Mouse (Mus musculus) spleen, adult 2 months (tissue): ENCODE data around the gene Srgap1. TPM values are rescaled to one million over a fixed set of nuclear protein-coding genes. Genes with fewer than 3 reads are reported as not detected.

Source experiments
- DNase-seq, 2 experiments: peaks; one replicate each; pipeline versions ENCODE4 v3.0.0 to v3.0.0-alpha.2; 2012 to 2021; ENCODE audit warnings: low spot score in 2 of 2, low read depth in 1 of 2
- H3K27ac ChIP-seq: fragments of 200-500 bp; 2 replicates; pipeline ENCODE4 v1.5.1; 2012; ENCODE audit warnings: low read length, inconsistent platforms; ENCODE audit not compliant: insufficient read depth
- H3K27me3 ChIP-seq: fragments of 200-500 bp; 2 replicates; pipeline ENCODE4 v1.6.1; 2012; ENCODE audit warnings: mild to moderate bottlenecking, moderate library complexity, low read length, inconsistent platforms; ENCODE audit not compliant: control insufficient read depth, insufficient read depth
- H3K36me3 ChIP-seq: fragments of 200-500 bp; 2 replicates; pipeline ENCODE4 v1.6.1; 2012; ENCODE audit warnings: mild to moderate bottlenecking, low read length, inconsistent platforms; ENCODE audit not compliant: control insufficient read depth, insufficient read depth
- H3K4me1 ChIP-seq: fragments of 200-500 bp; 2 replicates; pipeline ENCODE4 v1.6.1; 2011; ENCODE audit warnings: inconsistent platforms; ENCODE audit not compliant: control insufficient read depth, insufficient read depth, insufficient read length
- H3K4me3 ChIP-seq: fragments of 200-500 bp; 2 replicates; pipeline ENCODE4 v1.5.1; 2011; ENCODE audit warnings: mild to moderate bottlenecking, inconsistent platforms; ENCODE audit not compliant: insufficient read depth, insufficient read length; ENCODE audit errors: extremely low read depth
- CTCF ChIP-seq: fragments of 200-500 bp; IDR thresholded peaks from 2 replicates; pipeline ENCODE4 v1.5.1; 2011; ENCODE audit warnings: mild to moderate bottlenecking, inconsistent platforms; ENCODE audit not compliant: insufficient read depth, insufficient read length, insufficient replicate concordance; ENCODE audit errors: extremely low read depth
- POLR2A ChIP-seq: fragments of 200-500 bp; IDR thresholded peaks from 2 replicates; pipeline ENCODE4 v1.6.1; 2011; ENCODE audit warnings: low read depth, low read length, inconsistent platforms
- WGBS: fragments of 180-500 bp; shearing (Covaris S2); methylation state at CpG from one replicate; pipeline ENCODE4 v1.1.7; 2018; 5-methylcytosine and 5-hydroxymethylcytosine counted together
- polyA plus RNA-seq: library from polyadenylated mRNA; depleted of rRNA; stranded (reverse); fragments of >200 nt; gene quantifications from 2 replicates; pipeline ENCODE4 v1.2.3, GENCODE M21; 2012

Gene Srgap1
- polyA plus RNA-seq, 1 experiment, result 0.58 TPM

GRCm38 (mm10) chr10:121807771-121808170, 239.3 kb downstream of the Srgap1 start:
- Histone ChIP-seq H3K4me3 (no peak overlapping the region), H3K27ac (no peak overlapping the region), H3K4me1 (no peaks in the 10 kb centered on the region), H3K36me3 (no peaks in the 10 kb centered on the region), H3K27me3 (no peaks in the 10 kb centered on the region)
- TF ChIP-seq CTCF, result no peak
- no peak for TF ChIP-seq POLR2A
- 91% methylated on average over 11 of the region's 11 CpGs for WGBS
- DNase-seq, result no peak

- WGBS, result 85% methylated on average over 11 of the region's 11 CpGs
- no peak for DNase-seq
- no peak for TF ChIP-seq POLR2A
- no peak for TF ChIP-seq CTCF
- Histone ChIP-seq H3K27me3 (no peaks in the 10 kb centered on the region), H3K27ac (no peak overlapping the region), H3K4me1 (no peaks in the 10 kb centered on the region), H3K4me3 (no peak overlapping the region), H3K36me3 (no peaks in the 10 kb centered on the region)
These were observed 240.3 kb downstream of the Srgap1 start for GRCm38 (mm10) chr10:121806806-121807205.

GRCm38 (mm10) chr10:121805933-121806341, 241.2 kb downstream of the Srgap1 start:
- TF ChIP-seq POLR2A (no peak), CTCF (no peak)
- Histone ChIP-seq H3K36me3 (no peaks in the 10 kb centered on the region), H3K4me3 (no peak overlapping the region), H3K27ac (no peak overlapping the region), H3K27me3 (no peaks in the 10 kb centered on the region), H3K4me1 (no peaks in the 10 kb centered on the region)
- 85% methylated on average over 11 of the region's 11 CpGs for WGBS
- no peak for DNase-seq

- DNase-seq, result no peak
- Histone ChIP-seq H3K27ac (no peak overlapping the region), H3K4me1 (no peaks in the 10 kb centered on the region), H3K27me3 (no peaks in the 10 kb centered on the region), H3K4me3 (no peak overlapping the region), H3K36me3 (no peaks in the 10 kb centered on the region)
- WGBS, result 93% methylated on average over 13 of the region's 13 CpGs
- no peak for TF ChIP-seq POLR2A
- no peak for TF ChIP-seq CTCF
These were observed 242.6 kb downstream of the Srgap1 start for GRCm38 (mm10) chr10:121804551-121804950.

GRCm38 (mm10) chr10:121800041-121800440, 247.1 kb downstream of the Srgap1 start:
- no peak for DNase-seq
- WGBS, result 88% methylated on average over 13 of the region's 13 CpGs
- Histone ChIP-seq H3K27ac (no peak overlapping the region), H3K4me3 (no peak overlapping the region), H3K27me3 (no peaks in the 10 kb centered on the region), H3K4me1 (peaks cover 3% of the 10 kb centered on the region; the same call in 1 of the 2 replicates), H3K36me3 (no peaks in the 10 kb centered on the region)
- TF ChIP-seq POLR2A (no peak), CTCF (no peak)

GRCm38 (mm10) chr10:121796027-121796802, 250.9 kb downstream of the Srgap1 start:
- Histone ChIP-seq H3K36me3 (no peaks in the 10 kb centered on the region), H3K4me1 (peaks cover 3% of the 10 kb centered on the region; the same call in 1 of the 2 replicates), H3K4me3 (no peak overlapping the region), H3K27ac (no peak overlapping the region), H3K27me3 (no peaks in the 10 kb centered on the region)
- 27% methylated on average over 8 of the region's 8 CpGs for WGBS
- peak; percentile 21 to 31 for DNase-seq
- no peak for TF ChIP-seq POLR2A
- no peak for TF ChIP-seq CTCF

- TF ChIP-seq POLR2A (no peak), CTCF (no peak)
- DNase-seq, result no peak
- Histone ChIP-seq H3K27me3 (no peaks in the 10 kb centered on the region), H3K4me3 (no peak overlapping the region), H3K36me3 (no peaks in the 10 kb centered on the region), H3K27ac (no peak overlapping the region), H3K4me1 (peaks cover 3% of the 10 kb centered on the region; the same call in 1 of the 2 replicates)
- 89% methylated on average over 12 of the region's 12 CpGs for WGBS
These were observed 252.6 kb downstream of the Srgap1 start for GRCm38 (mm10) chr10:121794486-121794885.
